Mouse (Mus musculus) liver, adult 10 weeks (tissue): Measurements from ENCODE around the gene Syce1l. TPM values are rescaled to one million over a fixed set of nuclear protein-coding genes. Genes with fewer than 3 reads are reported as not detected.

Experiments
- polyA plus RNA-seq: library from polyadenylated mRNA; stranded (reverse); fragments of 350-450 nt; fragmentation: Illumina TruSeq; extraction: RNeasy Lipid Tissue Mini Kit (QIAGEN cat#74804); gene quantifications from one replicate; pipeline ENCODE4 v1.2.3, GENCODE M21; 2014; ENCODE audit warnings: low read depth, low replicate concordance

The Syce1l gene
- not detected for polyA plus RNA-seq

DNA sequence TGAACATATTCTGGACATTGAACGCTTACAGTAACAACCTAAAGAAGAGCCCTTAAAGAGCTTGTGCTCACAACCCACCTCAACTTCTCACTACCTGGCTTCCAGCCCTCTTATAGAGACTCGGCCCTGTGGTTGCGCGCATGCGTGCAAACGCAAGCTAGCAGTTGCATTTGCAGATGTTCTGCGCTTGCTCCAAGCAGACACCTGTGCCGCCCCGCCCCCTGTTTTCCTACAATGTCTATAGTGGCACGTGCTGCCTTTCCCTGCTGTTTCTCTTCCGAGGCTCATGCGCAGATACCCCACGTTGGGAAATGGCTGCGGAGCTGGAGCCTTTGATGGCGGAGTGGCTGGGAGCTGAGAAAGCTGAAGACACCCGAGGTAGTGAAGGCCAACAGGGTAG is at the start of gene Syce1l:
Gene Syce1l, plus strand, starts transcription at position 288 of the 400 bp plus-strand sequence.

DNA sequence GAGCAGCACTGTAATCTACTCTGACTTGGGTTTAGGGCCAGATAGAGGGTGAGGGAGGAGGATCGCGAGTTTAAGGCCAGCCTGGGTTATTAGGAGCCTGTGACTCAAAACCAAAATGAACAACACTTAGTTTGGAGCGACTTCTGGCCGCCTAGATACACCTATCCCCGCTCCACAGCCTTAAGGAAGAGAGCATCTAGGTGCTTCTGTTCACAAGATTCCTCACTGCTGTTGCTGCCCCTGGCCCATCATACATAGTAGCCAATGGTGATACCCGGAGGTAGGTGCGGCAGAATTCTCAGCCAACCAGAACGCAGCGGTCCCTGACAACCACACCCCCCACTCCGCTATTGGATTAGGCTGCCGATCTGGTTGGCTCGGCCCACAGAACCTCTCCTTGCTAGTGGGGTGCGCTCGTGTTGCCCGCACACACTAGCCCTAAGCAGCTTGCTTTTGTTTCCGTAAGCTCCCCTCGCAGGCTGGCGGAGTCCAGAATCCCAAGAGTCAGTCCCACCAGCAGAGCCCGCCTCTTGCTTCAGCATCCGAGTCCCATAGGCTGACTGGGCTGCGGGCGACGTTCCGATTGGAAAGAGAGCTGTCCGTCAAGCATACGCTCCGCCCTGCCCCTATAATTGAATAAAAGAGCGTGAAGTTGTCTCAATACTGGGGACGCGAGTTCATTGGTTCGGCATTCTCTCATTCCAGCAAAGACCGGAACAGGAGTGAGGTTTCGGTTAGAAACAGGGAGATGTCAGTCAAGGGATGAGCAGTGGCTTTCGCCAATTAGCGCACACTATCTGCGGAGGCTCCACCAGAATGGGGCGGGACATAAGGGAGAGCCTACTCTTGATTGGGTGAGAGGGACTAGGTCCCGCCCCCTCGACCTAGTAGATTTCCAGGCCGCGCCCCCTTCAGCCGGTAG is 8.1 kb upstream of the Syce1l start, which contains the start of gene Mon1b:
Gene Mon1b, plus strand, starts transcription at position 918 of the 922 bp plus-strand sequence.

Other genes starting within 250 kb of the Syce1l start
- gene Mon1b, start 7.6 kb upstream of the Syce1l start, polyA plus RNA-seq: 3.4 TPM
- not detected for gene Adamts18, start 205.5 kb downstream of the Syce1l start, polyA plus RNA-seq